Mouse (Mus musculus) kidney, postnatal 0 days (tissue): Measurements from ENCODE around the gene Gk5. TPM values are rescaled to one million over a fixed set of nuclear protein-coding genes. Genes with fewer than 3 reads are reported as not detected.

Experiments used
- ATAC-seq: fragments of 200-750 bp; cut with Nextera tagmentation; replicated peaks from 2 replicates; pipeline ENCODE4 v1.8.0; 2017; ENCODE audit warnings: low read depth, moderate number of reproducible peaks, moderate TSS enrichment, moderate library complexity; ENCODE audit not compliant: low FRiP score
- DNase-seq: peaks from one replicate; pipeline ENCODE4 v3.0.0-alpha.2; 2016; ENCODE audit warnings: low spot score
- H3K27ac ChIP-seq: fragments of 300-500 bp; sonication (generic); 2 replicates; pipeline ENCODE4 v1.5.1; 2014; ENCODE audit warnings: mild to moderate bottlenecking
- H3K27me3 ChIP-seq: fragments of 300-500 bp; sonication (generic); 2 replicates; pipeline ENCODE4 v1.6.1; 2014; ENCODE audit warnings: low read length, mixed read lengths; ENCODE audit not compliant: insufficient read depth
- H3K36me3 ChIP-seq: fragments of 300-500 bp; sonication (generic); 2 replicates; pipeline ENCODE4 v1.6.1; 2014; ENCODE audit warnings: low read length, mixed read lengths; ENCODE audit not compliant: insufficient read depth
- H3K4me1 ChIP-seq: fragments of 300-500 bp; sonication (generic); replicated peaks from 2 replicates; pipeline ENCODE4 v1.6.1; 2014; ENCODE audit warnings: antibody characterized with exemption, low read length, mixed read lengths; ENCODE audit not compliant: insufficient read depth
- H3K4me2 ChIP-seq: fragments of 300-500 bp; sonication (generic); 2 replicates; pipeline ENCODE4 v1.6.1; 2014; ENCODE audit warnings: mild to moderate bottlenecking, low read length, moderate library complexity, mixed read lengths
- H3K4me3 ChIP-seq: fragments of 300-500 bp; sonication (generic); replicated peaks from 2 replicates; pipeline ENCODE4 v1.5.1; 2014; ENCODE audit warnings: low read depth, low read length
- H3K9ac ChIP-seq: fragments of 300-500 bp; sonication (generic); 2 replicates; pipeline ENCODE4 v1.6.1; 2014; ENCODE audit warnings: low read depth, low read length
- H3K9me3 ChIP-seq: fragments of 300-500 bp; sonication (generic); replicated peaks from 2 replicates; pipeline ENCODE4 v1.6.1; 2016; ENCODE audit warnings: low read length, inconsistent platforms, mixed read lengths
- CTCF ChIP-seq: IDR thresholded peaks from 2 replicates; pipeline ENCODE4 v1.5.1; 2016; ENCODE audit warnings: antibody characterized with exemption, low read depth, mild to moderate bottlenecking, moderate library complexity
- WGBS: fragments of 180-500 bp; shearing (Covaris S2); extraction: QIAGEN DNeasy Blood & Tissue Kit; methylation state at CpG from one replicate; pipeline ENCODE4 v1.1.7; 2014; 5-methylcytosine and 5-hydroxymethylcytosine counted together
- polyA plus RNA-seq: library from polyadenylated mRNA; unstranded; fragments of >200 nt; fragmentation: Nextera tagmentation; extraction: Ambion mirVana; gene quantifications from 2 replicates; pipeline ENCODE4 v1.2.1, GENCODE M21; 2015

Gk5 gene
- polyA plus RNA-seq, 1 experiment from 2014 or later = 5.4 TPM

DNA sequence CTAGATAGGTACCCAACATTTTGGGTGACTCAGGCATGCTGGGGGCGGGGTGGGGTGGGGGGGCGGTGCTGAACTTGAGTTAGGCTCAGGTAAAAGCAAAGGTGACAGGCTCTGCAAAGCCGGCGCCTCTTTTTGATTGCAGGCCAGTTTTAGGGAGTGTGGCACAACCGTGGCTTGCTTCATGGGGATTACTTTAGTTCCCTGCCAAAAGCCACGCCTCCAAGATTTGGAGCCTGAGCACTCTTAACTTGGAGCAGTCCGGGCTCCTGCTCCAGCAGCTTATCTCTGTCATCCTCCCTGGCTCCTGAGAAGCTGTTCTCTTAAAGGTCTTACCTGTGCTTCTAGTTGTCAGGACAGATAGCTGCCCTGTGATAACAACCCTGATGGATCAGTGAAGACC is 21.8 kb downstream of the Gk5 start:
- no peak overlapping the region for H3K4me3 ChIP-seq
- H3K27ac ChIP-seq = no peak overlapping the region
- no peak overlapping the region for H3K9ac ChIP-seq
- 0 out of 2 replicates have a peak, but pooled peaks cover under 1% of the 10 kb centered on the region for H3K36me3 ChIP-seq
- no peaks in the 10 kb centered on the region for H3K9me3 ChIP-seq
- DNase-seq (no peak), ATAC-seq (no peak)
- no peak for TF ChIP-seq CTCF
- no peaks in the 10 kb centered on the region for H3K27me3 ChIP-seq
- 76% methylated on average over 7 of the region's 7 CpGs for WGBS
- no peak overlapping the region for H3K4me2 ChIP-seq
- no peaks in the 10 kb centered on the region for H3K4me1 ChIP-seq

DNA sequence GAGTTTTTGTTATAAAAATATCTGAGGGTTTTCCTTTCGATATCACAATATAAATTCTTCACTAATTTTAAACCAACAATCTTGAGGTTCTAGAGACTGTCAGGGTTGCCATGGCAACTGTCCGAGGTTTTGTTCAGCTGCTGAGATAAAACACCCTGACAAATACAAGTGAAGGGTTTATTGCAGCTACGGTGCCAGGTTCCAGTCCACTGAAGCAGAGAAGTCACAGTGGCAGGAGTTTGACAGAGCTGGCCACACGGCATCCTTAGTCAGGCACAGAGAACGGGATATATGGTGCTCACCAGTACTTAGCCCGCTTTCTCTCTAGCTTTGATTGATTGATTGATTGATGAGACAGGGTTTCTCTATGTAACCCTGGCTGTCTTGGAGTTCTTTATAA is 23.3 kb downstream of the Gk5 start:
- ATAC-seq (peak; percentile 63; the same call in 1 of the 2 replicates), DNase-seq (peak; percentile 55)
- Histone ChIP-seq H3K9me3 (no peaks in the 10 kb centered on the region), H3K9ac (no peak overlapping the region), H3K4me2 (no peak overlapping the region), H3K27me3 (no peaks in the 10 kb centered on the region), H3K36me3 (0 out of 2 replicates have a peak, but pooled peaks cover 9% of the 10 kb centered on the region), H3K27ac (no peak overlapping the region), H3K4me3 (no peak overlapping the region), H3K4me1 (no peaks in the 10 kb centered on the region)
- TF ChIP-seq CTCF = no peak
- 40% methylated on average over 6 of the region's 6 CpGs for WGBS

DNA sequence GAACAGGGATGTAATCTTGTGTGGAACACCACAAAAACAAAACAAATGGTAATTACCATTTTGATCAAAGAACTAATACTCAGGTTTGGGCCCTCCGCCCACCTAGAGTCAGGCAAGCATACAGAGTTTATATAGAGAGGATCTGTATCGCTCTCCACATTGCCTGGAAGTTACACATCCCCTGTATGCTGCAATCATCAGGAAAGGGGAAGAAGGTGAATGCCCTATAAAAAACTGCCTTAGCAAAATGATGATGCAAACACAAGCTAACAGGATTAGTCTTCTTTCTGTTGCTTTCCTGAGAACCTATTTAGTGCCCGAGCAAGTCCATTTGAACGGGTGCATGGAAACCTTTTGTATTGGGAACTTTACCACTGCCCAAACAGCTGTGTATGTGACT is 24.5 kb downstream of the Gk5 start:
- 0 out of 2 replicates have a peak, but pooled peaks cover 9% of the 10 kb centered on the region for H3K36me3 ChIP-seq
- no peaks in the 10 kb centered on the region for H3K4me1 ChIP-seq
- no peaks in the 10 kb centered on the region for H3K9me3 ChIP-seq
- no peak for TF ChIP-seq CTCF
- H3K27me3 ChIP-seq = no peaks in the 10 kb centered on the region
- H3K4me3 ChIP-seq = no peak overlapping the region
- ATAC-seq = no peak
- no peak overlapping the region for H3K27ac ChIP-seq
- no peak overlapping the region for H3K4me2 ChIP-seq
- no peak overlapping the region for H3K9ac ChIP-seq
- 93% methylated on average over 4 of the region's 4 CpGs for WGBS
- DNase-seq = no peak

DNA sequence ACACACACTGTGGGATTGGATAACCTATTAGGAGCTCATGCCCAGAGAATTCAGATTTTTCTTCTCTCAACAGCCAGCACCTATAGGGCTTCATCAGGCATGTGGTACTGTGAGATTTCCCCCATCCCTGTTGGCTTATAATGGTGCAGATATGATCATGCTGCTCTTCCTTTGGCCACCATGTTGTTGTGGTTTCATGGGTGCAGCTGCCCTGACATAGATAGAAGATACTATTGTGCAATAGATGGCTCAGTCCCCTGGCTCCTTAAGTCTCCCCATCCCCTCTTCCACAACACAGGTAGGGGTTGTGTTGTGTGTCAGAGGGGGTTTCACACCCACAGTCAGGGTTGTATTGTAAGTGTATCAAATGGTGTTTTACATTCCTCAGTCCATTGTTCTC is 25.7 kb downstream of the Gk5 start:
- DNase-seq (no peak), ATAC-seq (no peak)
- Histone ChIP-seq H3K4me3 (no peak overlapping the region), H3K9ac (no peak overlapping the region), H3K27me3 (no peaks in the 10 kb centered on the region), H3K4me1 (no peaks in the 10 kb centered on the region), H3K36me3 (0 out of 2 replicates have a peak, but pooled peaks cover 9% of the 10 kb centered on the region), H3K27ac (no peak overlapping the region), H3K9me3 (no peaks in the 10 kb centered on the region), H3K4me2 (no peak overlapping the region)
- no peak for TF ChIP-seq CTCF

DNA sequence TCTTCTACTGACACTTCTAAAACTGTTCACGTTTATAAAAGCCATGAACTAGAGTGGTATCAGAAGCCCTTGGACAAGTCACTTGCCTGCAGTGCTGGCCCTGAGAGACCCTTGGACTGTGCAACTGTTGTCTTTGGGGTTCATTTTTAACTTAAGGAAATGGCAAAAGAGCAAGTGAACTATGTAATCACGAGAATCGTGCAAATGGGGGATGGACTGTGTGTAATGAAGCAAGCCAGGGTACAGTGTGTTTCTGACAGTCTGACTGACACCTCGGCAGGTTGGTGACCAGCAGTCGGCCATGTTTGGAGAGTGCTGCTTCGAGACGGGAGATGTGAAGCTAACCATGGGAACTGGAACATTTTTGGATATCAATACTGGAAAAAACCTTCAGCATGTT is 33.6 kb downstream of the Gk5 start:
- DNase-seq = no peak
- H3K27ac ChIP-seq = no peak overlapping the region
- 93% methylated on average over 7 of the region's 7 CpGs for WGBS

DNA sequence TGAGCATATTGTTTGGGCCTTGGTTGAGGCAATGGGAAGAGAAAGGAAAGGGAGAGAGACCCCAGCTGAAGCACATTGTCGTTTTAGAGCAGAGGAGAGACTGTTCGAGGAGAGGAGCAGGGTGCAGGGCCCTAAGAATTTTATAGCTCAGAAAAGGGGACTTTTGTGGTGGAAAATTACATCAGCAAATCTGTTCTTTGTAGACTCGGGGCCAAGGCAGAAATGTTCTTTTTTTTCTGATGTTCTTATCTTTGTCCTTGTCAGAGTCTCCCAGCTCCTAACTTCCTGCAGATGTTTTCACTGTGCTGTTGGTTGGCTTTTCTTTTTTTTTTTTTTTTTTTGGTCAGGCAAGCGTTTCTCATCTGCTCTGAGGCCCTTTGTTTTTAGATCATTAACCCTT is 39.3 kb downstream of the Gk5 start:
- Histone ChIP-seq H3K36me3 (no peaks in the 10 kb centered on the region), H3K9ac (no peak overlapping the region), H3K4me1 (no peaks in the 10 kb centered on the region), H3K4me3 (no peak overlapping the region), H3K27ac (0 out of 2 replicates have a peak overlapping the region, but pooled peaks have one; percentile 9), H3K4me2 (no peak overlapping the region), H3K9me3 (no peaks in the 10 kb centered on the region), H3K27me3 (no peaks in the 10 kb centered on the region)
- ATAC-seq (no peak), DNase-seq (peak; percentile 61)
- 27% methylated on average over 4 of the region's 4 CpGs for WGBS
- TF ChIP-seq CTCF = no peak

More for the DNA sequence above, 33.6 kb downstream of the Gk5 start:
- no peak for ATAC-seq
- H3K36me3 ChIP-seq = 0 out of 2 replicates have a peak, but pooled peaks cover 7% of the 10 kb centered on the region
- H3K4me2 ChIP-seq = no peak overlapping the region
- H3K4me1 ChIP-seq = no peaks in the 10 kb centered on the region
- H3K27me3 ChIP-seq = no peaks in the 10 kb centered on the region
- no peak for TF ChIP-seq CTCF
- H3K9me3 ChIP-seq = no peaks in the 10 kb centered on the region
- H3K4me3 ChIP-seq = no peak overlapping the region
- H3K9ac ChIP-seq = no peak overlapping the region

DNA sequence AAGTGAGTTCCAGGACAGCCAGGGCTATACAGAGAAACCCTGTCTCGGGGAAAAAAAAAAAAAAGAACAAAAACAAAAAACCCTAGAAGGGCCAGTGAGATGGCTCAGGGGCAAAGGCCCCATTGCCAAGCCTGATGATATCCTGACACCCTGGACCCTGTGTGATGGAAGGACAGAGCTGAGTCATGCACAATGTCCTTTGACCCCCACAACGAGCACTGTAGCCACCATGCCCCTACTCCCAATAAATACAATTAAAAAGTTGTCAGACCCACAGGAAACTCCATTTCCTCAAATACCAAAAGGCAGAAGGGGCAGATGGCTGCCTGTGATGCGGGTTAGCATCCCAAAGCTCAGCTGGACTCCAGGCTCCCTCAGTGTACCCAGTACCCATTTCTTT is 39.9 kb downstream of the Gk5 start:
- ATAC-seq = no peak
- 40% methylated on average over 3 of the region's 3 CpGs for WGBS
- H3K4me1 ChIP-seq = no peaks in the 10 kb centered on the region
- TF ChIP-seq CTCF = no peak
- H3K4me2 ChIP-seq = no peak overlapping the region
- H3K9ac ChIP-seq = no peak overlapping the region
- no peak overlapping the region for H3K4me3 ChIP-seq
- no peaks in the 10 kb centered on the region for H3K36me3 ChIP-seq
- H3K9me3 ChIP-seq = no peaks in the 10 kb centered on the region
- H3K27ac ChIP-seq = no peak overlapping the region
- no peaks in the 10 kb centered on the region for H3K27me3 ChIP-seq
- DNase-seq = no peak
